Mouse (Mus musculus) thymus, adult 2 months (tissue): Measurements from ENCODE around the gene Drosha.
"Not testable (repeated sequence)": the region's sequence is repeated elsewhere in the genome, so short reads cannot be mapped to it uniquely, and the experiment has no call there.

ENCODE experiments used
- CTCF ChIP-seq: fragments of 200-500 bp; IDR thresholded peaks from 2 replicates; pipeline ENCODE4 v1.5.1; 2012; ENCODE audit warnings: mild to moderate bottlenecking, control low read depth, low read length, moderate library complexity, borderline replicate concordance; ENCODE audit not compliant: control insufficient read depth, poor library complexity, insufficient read depth; ENCODE audit errors: extremely low read depth
- POLR2A ChIP-seq: fragments of 200-500 bp; IDR thresholded peaks from 2 replicates; pipeline ENCODE4 v1.6.1; 2012; ENCODE audit warnings: mild to moderate bottlenecking, low read length, control low read depth, moderate library complexity; ENCODE audit not compliant: control insufficient read depth, poor library complexity, insufficient read depth; ENCODE audit errors: extremely low read depth

DNA sequence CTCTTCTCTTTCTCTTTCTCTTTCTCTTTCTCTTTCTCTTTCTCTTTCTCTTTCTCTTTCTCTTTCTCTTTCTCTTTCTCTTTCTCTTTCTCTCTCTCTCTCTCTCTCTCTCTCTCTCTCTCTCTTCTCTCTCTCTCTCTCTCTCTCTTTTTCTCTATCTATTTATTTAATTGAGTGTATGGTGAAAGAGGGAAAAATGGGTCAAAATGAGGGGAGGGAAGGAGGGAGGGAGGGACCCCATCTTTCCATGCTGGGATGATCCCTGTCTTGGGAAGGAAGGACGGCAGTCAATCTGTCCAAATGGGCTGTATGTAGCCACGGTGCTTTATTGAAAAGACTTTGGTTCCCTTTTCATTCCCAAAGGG, 23.5 kb upstream of the Drosha start:
- not testable (repeated sequence) for TF ChIP-seq POLR2A, CTCF
